Mouse (Mus musculus) intestine, embryonic 14.5 days (tissue): ENCODE results near the gene Cnnm4. TPM values are rescaled to one million over a fixed set of nuclear protein-coding genes. Genes with fewer than 3 reads are reported as not detected.

Experiments used
- ATAC-seq: fragments of 200-750 bp; cut with Nextera tagmentation; replicated peaks from 2 replicates; pipeline ENCODE4 v1.8.0; 2017; ENCODE audit warnings: low read depth, moderate number of reproducible peaks, moderate TSS enrichment, moderate library complexity; ENCODE audit not compliant: low FRiP score, low TSS enrichment
- DNase-seq: peaks from one replicate; pipeline ENCODE4 v3.0.0-alpha.2; 2018; ENCODE audit warnings: low spot score
- H3K27ac ChIP-seq: fragments of 300-500 bp; sonication (generic); 2 replicates; pipeline ENCODE4 v1.5.1; 2014; ENCODE audit warnings: low read depth, mild to moderate bottlenecking, control low read depth
- H3K27me3 ChIP-seq: fragments of 300-500 bp; sonication (generic); replicated peaks from 2 replicates; pipeline ENCODE4 v1.6.1; 2014; ENCODE audit warnings: low read length, control low read depth; ENCODE audit not compliant: control insufficient read depth, insufficient read depth
- H3K36me3 ChIP-seq: fragments of 300-500 bp; sonication (generic); 2 replicates; pipeline ENCODE4 v1.6.1; 2014; ENCODE audit warnings: low read length, control low read depth; ENCODE audit not compliant: control insufficient read depth, insufficient read depth
- H3K4me1 ChIP-seq: fragments of 300-500 bp; sonication (generic); replicated peaks from 2 replicates; pipeline ENCODE4 v1.6.1; 2014; ENCODE audit warnings: low read length, control low read depth, mixed read lengths; ENCODE audit not compliant: control insufficient read depth, insufficient read depth
- H3K4me2 ChIP-seq: fragments of 300-500 bp; sonication (generic); 2 replicates; pipeline ENCODE4 v1.6.1; 2014; ENCODE audit warnings: low read length
- H3K4me3 ChIP-seq: fragments of 300-500 bp; sonication (generic); 2 replicates; pipeline ENCODE4 v1.5.1; 2014; ENCODE audit warnings: low read depth, low read length, control low read depth, mixed read lengths
- H3K9ac ChIP-seq: fragments of 300-500 bp; sonication (generic); 2 replicates; pipeline ENCODE4 v1.6.1; 2014; ENCODE audit warnings: mild to moderate bottlenecking, low read length
- H3K9me3 ChIP-seq: fragments of 300-500 bp; sonication (generic); 2 replicates; pipeline ENCODE4 v1.6.1; 2016; ENCODE audit warnings: low read length, control low read depth; ENCODE audit not compliant: control insufficient read depth
- WGBS: fragments of 180-500 bp; shearing (Covaris S2); extraction: QIAGEN DNeasy Blood & Tissue Kit; methylation state at CpG from one replicate; pipeline ENCODE4 v1.1.7; 2014; 5-methylcytosine and 5-hydroxymethylcytosine counted together
- polyA plus RNA-seq: library from polyadenylated mRNA; unstranded; fragments of >200 nt; fragmentation: Nextera tagmentation; extraction: Ambion mirVana; gene quantifications from 2 replicates; pipeline ENCODE4 v1.2.1, GENCODE M21; 2014

Gene Cnnm4
- polyA plus RNA-seq, 1 experiment from 2014 or later: 30.2 TPM

DNA sequence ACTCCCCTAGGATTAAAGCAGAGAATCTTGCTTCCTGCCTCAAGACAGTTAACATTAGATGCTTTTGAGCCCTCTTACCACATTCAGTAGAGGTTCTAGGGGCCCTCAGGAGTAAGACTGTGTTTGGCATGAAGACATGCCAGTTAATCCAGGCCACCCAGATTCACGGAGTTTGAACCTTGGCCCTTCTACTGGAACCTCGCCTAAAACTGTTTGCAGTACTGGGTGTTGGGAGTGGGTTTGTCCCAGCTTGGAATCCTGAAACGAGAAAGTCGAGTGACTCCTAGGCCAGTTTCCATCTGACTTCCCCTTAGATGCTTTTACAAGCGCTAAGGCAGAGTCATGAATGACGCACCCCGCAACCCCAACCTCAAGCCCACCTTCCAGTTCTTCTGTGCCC, 5.0 kb downstream of the Cnnm4 start:
- H3K36me3 ChIP-seq: no peaks in the 10 kb centered on the region
- 68% methylated on average over 7 of the region's 7 CpGs for WGBS
- DNase-seq (no peak), ATAC-seq (peak; percentile 16; the same call in 1 of the 2 replicates)
- H3K9ac ChIP-seq: no peak overlapping the region
- peak overlapping the region; percentile 59 for H3K4me2 ChIP-seq
- H3K27me3 ChIP-seq: no peaks in the 10 kb centered on the region
- peaks cover 46% of the 10 kb centered on the region for H3K4me1 ChIP-seq
- no peaks in the 10 kb centered on the region for H3K9me3 ChIP-seq
- H3K4me3 ChIP-seq: no peak overlapping the region
- H3K27ac ChIP-seq: peak overlapping the region; percentile 4; the same call in 1 of the 2 replicates

DNA sequence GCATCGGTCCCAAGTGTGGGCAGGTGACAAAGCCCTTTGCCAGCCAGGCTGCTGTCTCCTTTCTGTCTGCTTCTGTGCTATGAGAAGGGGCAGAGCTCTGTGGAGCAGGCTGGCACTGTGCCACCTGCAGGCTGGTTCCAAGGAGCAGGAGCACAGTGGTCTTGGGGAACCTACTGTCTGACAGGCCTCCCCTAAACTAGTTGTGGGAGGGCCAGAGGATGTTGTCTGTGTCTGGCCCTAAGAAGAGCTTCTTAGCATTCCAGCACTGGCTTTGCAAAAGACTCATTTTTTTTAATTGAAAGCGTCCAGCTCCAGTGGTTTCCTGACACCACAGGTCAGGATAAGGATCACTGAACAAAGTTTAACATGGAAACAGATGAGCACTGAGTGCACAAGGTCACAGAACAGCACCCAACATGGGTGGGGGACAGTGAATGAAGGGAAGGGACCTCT, 6.9 kb downstream of the Cnnm4 start:
- no peak overlapping the region for H3K27ac ChIP-seq
- 67% methylated on average over 2 of the region's 2 CpGs for WGBS
- no peaks in the 10 kb centered on the region for H3K27me3 ChIP-seq
- H3K4me2 ChIP-seq: no peak overlapping the region
- peaks cover 32% of the 10 kb centered on the region for H3K4me1 ChIP-seq
- ATAC-seq: no peak
- H3K9ac ChIP-seq: no peak overlapping the region
- no peaks in the 10 kb centered on the region for H3K9me3 ChIP-seq
- H3K4me3 ChIP-seq: no peak overlapping the region
- DNase-seq: no peak
- no peaks in the 10 kb centered on the region for H3K36me3 ChIP-seq

DNA sequence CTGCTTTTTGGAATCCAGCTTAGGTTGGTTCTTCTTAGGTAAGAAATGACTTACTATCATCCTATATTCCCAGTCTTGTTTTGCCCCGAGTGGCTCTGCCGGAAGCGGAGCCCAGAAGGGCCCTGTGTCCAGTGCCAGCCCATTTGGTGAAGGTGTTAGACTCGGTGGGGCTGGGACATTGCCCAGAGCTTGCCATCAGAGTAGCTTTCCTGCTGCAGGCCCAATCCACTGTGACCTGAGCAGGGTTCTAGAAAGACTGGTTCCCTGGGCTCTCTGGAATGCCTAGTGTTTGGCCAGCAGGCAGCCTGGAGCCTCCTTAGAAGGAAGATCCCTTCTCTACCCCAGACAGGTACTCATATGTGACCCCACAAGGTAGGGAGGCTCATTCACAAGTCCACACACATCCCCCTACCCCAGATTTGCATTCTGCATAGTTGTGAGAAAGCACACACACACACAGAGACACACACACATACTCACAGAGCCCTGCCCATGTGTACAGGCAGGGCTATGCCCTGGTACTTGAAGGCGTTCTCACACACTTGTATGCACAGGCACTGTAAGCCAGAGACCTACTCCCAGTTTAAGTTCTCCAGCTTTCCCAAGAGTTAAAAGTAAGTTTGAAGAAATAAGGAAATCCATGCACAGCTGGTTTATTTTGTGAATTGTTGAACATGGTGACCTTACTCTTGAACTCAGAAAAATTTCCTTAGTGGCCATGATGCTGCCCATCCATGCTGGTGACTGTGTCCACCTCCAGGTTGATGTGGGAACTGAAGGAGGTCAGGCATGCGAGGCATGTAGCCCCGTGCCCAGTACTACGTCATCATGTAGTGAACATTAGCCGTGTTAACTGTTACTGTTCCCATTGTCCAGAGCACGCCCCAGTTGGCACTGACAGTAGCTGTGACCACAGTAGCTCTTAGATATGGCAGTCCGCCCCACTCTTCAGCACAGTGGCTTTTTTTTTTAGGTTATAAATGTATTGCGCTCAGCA, 8.8 kb downstream of the Cnnm4 start:
- no peaks in the 10 kb centered on the region for H3K9me3 ChIP-seq
- no peaks in the 10 kb centered on the region for H3K27me3 ChIP-seq
- 87% methylated on average over 12 of the region's 12 CpGs for WGBS
- H3K4me2 ChIP-seq: no peak overlapping the region
- no peak overlapping the region for H3K27ac ChIP-seq
- ATAC-seq (no peak), DNase-seq (no peak)
- no peaks in the 10 kb centered on the region for H3K36me3 ChIP-seq
- H3K4me1 ChIP-seq: peaks cover 19% of the 10 kb centered on the region
- no peak overlapping the region for H3K4me3 ChIP-seq
- H3K9ac ChIP-seq: no peak overlapping the region

DNA sequence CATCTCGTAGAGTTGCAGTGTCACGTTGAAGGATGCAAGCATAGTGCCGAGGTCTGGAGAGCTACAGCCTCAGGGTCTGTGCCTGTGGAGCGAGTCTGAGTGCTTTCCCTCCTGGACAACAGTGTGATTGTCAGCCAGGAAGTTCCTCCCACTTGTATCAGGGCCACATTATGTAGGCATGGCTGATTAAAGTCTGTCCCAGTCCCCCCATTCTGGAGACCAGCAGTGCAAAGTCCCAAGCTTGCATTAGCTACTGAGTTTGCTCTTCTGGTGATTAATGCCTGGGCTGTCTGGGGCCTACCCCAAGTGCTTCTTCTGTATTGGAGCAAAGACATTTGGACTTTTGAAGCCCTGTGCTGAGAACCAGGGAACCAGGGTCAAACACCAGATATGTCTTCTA, 12.4 kb downstream of the Cnnm4 start:
- H3K27ac ChIP-seq: no peak overlapping the region
- 65% methylated on average over 4 of the region's 4 CpGs for WGBS

DNA sequence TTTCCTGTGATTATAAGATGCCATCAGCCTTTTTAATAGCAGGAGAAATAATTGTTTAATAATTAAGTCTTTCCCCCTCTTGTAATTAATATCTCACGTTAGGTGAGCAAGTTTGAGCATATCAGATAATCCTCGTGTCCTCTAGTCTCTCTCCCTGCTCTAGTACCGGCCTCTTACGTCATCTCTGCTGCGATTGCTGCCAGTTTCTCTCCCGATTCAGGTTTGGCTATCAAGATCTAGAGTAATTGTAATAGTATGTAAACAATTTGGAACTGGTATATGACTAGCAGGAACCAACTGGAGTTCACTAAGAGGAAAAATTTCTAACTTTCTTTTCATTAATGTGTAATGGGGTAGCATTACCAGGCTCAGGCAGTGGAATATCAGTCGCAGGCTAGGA, 13.7 kb downstream of the Cnnm4 start:
- 57% methylated on average over 7 of the region's 7 CpGs for WGBS
- no peak for DNase-seq
- no peak overlapping the region for H3K9ac ChIP-seq

More for the DNA sequence above, 12.4 kb downstream of the Cnnm4 start:
- no peak overlapping the region for H3K9ac ChIP-seq
- ATAC-seq: no peak; the same call in 1 of the 2 replicates
- no peak overlapping the region for H3K4me3 ChIP-seq
- peaks cover 5% of the 10 kb centered on the region; the same call in 1 of the 2 replicates for H3K4me1 ChIP-seq
- no peaks in the 10 kb centered on the region for H3K36me3 ChIP-seq
- no peaks in the 10 kb centered on the region for H3K9me3 ChIP-seq
- DNase-seq: no peak
- no peaks in the 10 kb centered on the region for H3K27me3 ChIP-seq
- no peak overlapping the region for H3K4me2 ChIP-seq

DNA sequence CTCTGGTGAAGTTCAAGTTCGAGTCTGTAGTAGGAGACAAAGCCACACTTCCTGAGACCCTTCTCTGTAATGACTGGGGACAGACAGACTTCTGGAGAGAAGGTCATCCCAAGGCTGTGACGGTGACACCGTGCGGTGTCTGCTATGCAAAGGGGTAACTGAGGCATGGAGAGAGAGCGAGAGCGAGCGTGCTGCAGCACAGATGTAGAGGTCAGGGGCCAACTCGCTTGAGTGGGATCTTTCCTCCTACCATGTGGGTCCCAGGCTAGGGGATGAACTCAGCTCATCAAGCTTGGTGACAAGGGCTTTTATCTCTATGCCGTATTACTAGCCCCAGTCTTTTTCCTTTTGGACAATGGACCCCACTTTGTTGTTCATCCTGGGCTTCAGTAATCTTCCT, 15.7 kb downstream of the Cnnm4 start:
- no peak overlapping the region for H3K27ac ChIP-seq

More for the DNA sequence above, 13.7 kb downstream of the Cnnm4 start:
- H3K36me3 ChIP-seq: no peaks in the 10 kb centered on the region
- H3K27me3 ChIP-seq: no peaks in the 10 kb centered on the region
- no peak for ATAC-seq
- H3K4me1 ChIP-seq: peaks cover 5% of the 10 kb centered on the region; the same call in 1 of the 2 replicates
- H3K9me3 ChIP-seq: no peaks in the 10 kb centered on the region
- H3K4me2 ChIP-seq: no peak overlapping the region
- no peak overlapping the region for H3K4me3 ChIP-seq
- no peak overlapping the region for H3K27ac ChIP-seq

DNA sequence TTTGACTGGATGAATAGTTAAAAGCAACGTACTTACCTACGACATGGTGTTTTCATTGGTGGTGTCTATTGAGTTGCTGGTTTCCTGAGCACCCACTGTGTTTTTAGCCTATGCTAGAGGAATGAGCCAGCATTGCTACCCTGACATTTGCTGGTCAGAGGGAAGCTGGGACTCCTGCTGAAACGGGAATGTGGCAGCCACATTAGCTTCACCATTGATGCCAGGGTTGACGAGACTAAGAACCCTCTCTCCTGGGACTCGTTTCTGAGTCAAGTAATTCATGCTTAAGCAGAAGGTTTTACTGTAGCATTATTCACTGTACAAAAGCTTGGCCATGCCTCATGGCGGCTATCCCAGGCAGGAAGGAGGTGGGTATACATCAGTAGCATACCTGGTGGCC, 18.2 kb downstream of the Cnnm4 start:
- Histone ChIP-seq H3K4me1 (peaks cover 15% of the 10 kb centered on the region; the same call in 1 of the 2 replicates), H3K9me3 (no peaks in the 10 kb centered on the region), H3K27me3 (no peaks in the 10 kb centered on the region), H3K4me2 (no peak overlapping the region), H3K27ac (no peak overlapping the region), H3K36me3 (no peaks in the 10 kb centered on the region), H3K9ac (no peak overlapping the region), H3K4me3 (no peak overlapping the region)
- 85% methylated on average over 6 of the region's 6 CpGs for WGBS
- ATAC-seq (no peak), DNase-seq (no peak)

More for the DNA sequence above, 15.7 kb downstream of the Cnnm4 start:
- H3K9me3 ChIP-seq: no peaks in the 10 kb centered on the region
- H3K4me2 ChIP-seq: no peak overlapping the region
- 87% methylated on average over 9 of the region's 9 CpGs for WGBS
- no peak overlapping the region for H3K4me3 ChIP-seq
- ATAC-seq (no peak), DNase-seq (no peak)
- H3K4me1 ChIP-seq: peaks cover 7% of the 10 kb centered on the region; the same call in 1 of the 2 replicates
- H3K27me3 ChIP-seq: no peaks in the 10 kb centered on the region
- no peaks in the 10 kb centered on the region for H3K36me3 ChIP-seq
- no peak overlapping the region for H3K9ac ChIP-seq

DNA sequence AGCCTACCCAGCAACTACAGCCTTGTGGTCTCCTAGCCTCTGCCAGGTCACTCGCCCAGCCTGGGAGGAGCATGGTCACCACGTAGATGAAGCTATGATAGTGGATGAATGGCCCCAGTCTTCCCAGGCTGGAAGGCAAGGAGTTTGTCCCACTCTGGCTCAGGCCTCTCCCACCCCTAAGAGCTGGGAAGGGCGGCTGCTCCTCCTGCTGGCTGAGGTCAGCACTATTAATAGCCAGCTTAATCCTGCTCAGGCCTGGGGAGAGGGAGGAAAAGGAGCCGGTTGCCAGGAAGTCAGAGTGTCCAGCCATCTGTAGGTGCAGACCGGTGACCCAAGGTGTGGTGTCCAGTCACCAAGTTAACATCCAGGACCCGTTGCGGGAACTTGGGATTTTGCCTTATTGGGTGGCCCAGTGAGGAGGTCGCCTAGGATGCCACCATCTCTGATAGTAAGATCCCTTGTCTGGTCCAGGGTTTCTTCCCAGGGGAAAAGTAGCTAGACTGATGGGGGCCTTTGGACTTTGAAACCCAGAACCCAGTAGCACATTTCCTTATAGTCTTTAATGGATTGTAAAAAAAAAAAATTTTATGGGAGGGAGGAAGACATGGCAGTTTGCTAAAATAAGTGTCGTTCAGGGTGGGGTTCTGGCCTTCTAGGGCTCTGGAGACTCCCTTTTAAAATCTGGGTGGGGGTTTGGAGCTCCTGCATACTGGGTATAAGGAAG, 21.2 kb downstream of the Cnnm4 start:
- no peaks in the 10 kb centered on the region for H3K9me3 ChIP-seq
- no peak overlapping the region for H3K4me2 ChIP-seq
- no peaks in the 10 kb centered on the region for H3K27me3 ChIP-seq
- DNase-seq (peak; percentile 75), ATAC-seq (peak; percentile 84)
- H3K9ac ChIP-seq: no peak overlapping the region
- 48% methylated on average over 9 of the region's 9 CpGs for WGBS
- H3K4me3 ChIP-seq: no peak overlapping the region
- H3K27ac ChIP-seq: 0 out of 2 replicates have a peak overlapping the region, but pooled peaks have one; percentile 27
- no peaks in the 10 kb centered on the region for H3K36me3 ChIP-seq
- peaks cover 15% of the 10 kb centered on the region; the same call in 1 of the 2 replicates for H3K4me1 ChIP-seq
